Mouse (Mus musculus): ENCODE results near the gene Apoe. TPM values are rescaled to one million over a fixed set of nuclear protein-coding genes. Genes with fewer than 3 reads are reported as not detected.

Gene Apoe
- polyA plus RNA-seq, 1 experiment from 2014 or later, result 355 TPM

GRCm38 (mm10) chr7:19740269-19740668 lies 41.3 kb upstream of the Apoe start:
- Histone ChIP-seq H3K36me3 (ENCODE audit: control insufficient read depth, insufficient read depth, low read length) (peaks cover 25% of the 10 kb centered on the region), H3K9ac (ENCODE audit: low read depth, low read length) (no peak overlapping the region), H3K27me3 (replicated peaks; ENCODE audit: control insufficient read depth, insufficient read depth, low read length) (no peaks in the 10 kb centered on the region), H3K4me2 (ENCODE audit: low read depth, low read length) (no peak overlapping the region), H3K9me3 (ENCODE audit: control insufficient read depth, low read length) (no peaks in the 10 kb centered on the region), H3K4me1 (ENCODE audit: control insufficient read depth, insufficient read depth, low read length) (peaks cover 27% of the 10 kb centered on the region), H3K27ac (ENCODE audit: low read length) (no peak overlapping the region), H3K4me3 (ENCODE audit: low read length) (no peak overlapping the region)
- no peak for ATAC-seq
- WGBS, result 90% methylated on average over 11 of the region's 11 CpGs

GRCm38 (mm10) chr7:19738771-19739170 lies 39.8 kb upstream of the Apoe start:
- peaks cover 26% of the 10 kb centered on the region for H3K36me3 ChIP-seq (ENCODE audit: control insufficient read depth, insufficient read depth, low read length)
- H3K4me2 ChIP-seq (ENCODE audit: low read depth, low read length), result no peak overlapping the region
- no peaks in the 10 kb centered on the region for H3K9me3 ChIP-seq (ENCODE audit: control insufficient read depth, low read length)
- ATAC-seq, result no peak
- H3K4me1 ChIP-seq (ENCODE audit: control insufficient read depth, insufficient read depth, low read length), result peaks cover 18% of the 10 kb centered on the region
- H3K27me3 ChIP-seq (replicated peaks; ENCODE audit: control insufficient read depth, insufficient read depth, low read length), result no peaks in the 10 kb centered on the region
- 85% methylated on average over 3 of the region's 3 CpGs for WGBS
- no peak overlapping the region for H3K4me3 ChIP-seq (ENCODE audit: low read length)
- H3K27ac ChIP-seq (ENCODE audit: low read length), result no peak overlapping the region
- H3K9ac ChIP-seq (ENCODE audit: low read depth, low read length), result no peak overlapping the region

GRCm38 (mm10) chr7:19736389-19737057 lies 37.5 kb upstream of the Apoe start:
- 85% methylated on average over 16 of the region's 16 CpGs for WGBS
- peaks cover 6% of the 10 kb centered on the region; the same call in 1 of the 2 replicates for H3K4me1 ChIP-seq (ENCODE audit: control insufficient read depth, insufficient read depth, low read length)
- H3K27me3 ChIP-seq (replicated peaks; ENCODE audit: control insufficient read depth, insufficient read depth, low read length), result no peaks in the 10 kb centered on the region
- H3K9me3 ChIP-seq (ENCODE audit: control insufficient read depth, low read length), result no peaks in the 10 kb centered on the region
- no peak overlapping the region for H3K4me3 ChIP-seq (ENCODE audit: low read length)
- H3K9ac ChIP-seq (ENCODE audit: low read depth, low read length), result no peak overlapping the region
- ATAC-seq, result no peak
- peaks cover 38% of the 10 kb centered on the region for H3K36me3 ChIP-seq (ENCODE audit: control insufficient read depth, insufficient read depth, low read length)
- no peak overlapping the region for H3K4me2 ChIP-seq (ENCODE audit: low read depth, low read length)
- no peak overlapping the region for H3K27ac ChIP-seq (ENCODE audit: low read length)

- Histone ChIP-seq H3K4me2 (ENCODE audit: low read depth, low read length) (no peak overlapping the region), H3K27me3 (replicated peaks; ENCODE audit: control insufficient read depth, insufficient read depth, low read length) (no peaks in the 10 kb centered on the region), H3K27ac (ENCODE audit: low read length) (no peak overlapping the region), H3K36me3 (ENCODE audit: control insufficient read depth, insufficient read depth, low read length) (peaks cover 46% of the 10 kb centered on the region), H3K9ac (ENCODE audit: low read depth, low read length) (no peak overlapping the region), H3K4me3 (ENCODE audit: low read length) (no peak overlapping the region), H3K9me3 (ENCODE audit: control insufficient read depth, low read length) (no peaks in the 10 kb centered on the region), H3K4me1 (ENCODE audit: control insufficient read depth, insufficient read depth, low read length) (no peaks in the 10 kb centered on the region; the same call in 1 of the 2 replicates)
- no peak for ATAC-seq
- WGBS, result 87% methylated on average over 10 of the region's 10 CpGs
Observed at GRCm38 (mm10) chr7:19734178-19734666, 35.2 kb upstream of the Apoe start.

GRCm38 (mm10) chr7:19726541-19726940 lies 27.6 kb upstream of the Apoe start:
- 0 out of 2 replicates have a peak, but pooled peaks cover 4% of the 10 kb centered on the region for H3K4me1 ChIP-seq (ENCODE audit: control insufficient read depth, insufficient read depth, low read length)
- H3K4me3 ChIP-seq (ENCODE audit: low read length), result no peak overlapping the region
- no peaks in the 10 kb centered on the region for H3K27me3 ChIP-seq (replicated peaks; ENCODE audit: control insufficient read depth, insufficient read depth, low read length)
- H3K36me3 ChIP-seq (ENCODE audit: control insufficient read depth, insufficient read depth, low read length), result peaks cover 41% of the 10 kb centered on the region
- peaks cover 6% of the 10 kb centered on the region; the same call in 1 of the 2 replicates for H3K9me3 ChIP-seq (ENCODE audit: control insufficient read depth, low read length)
- H3K4me2 ChIP-seq (ENCODE audit: low read depth, low read length), result no peak overlapping the region
- ATAC-seq, result no peak
- H3K27ac ChIP-seq (ENCODE audit: low read length), result no peak overlapping the region
- WGBS, result 80% methylated on average over 4 of the region's 4 CpGs
- H3K9ac ChIP-seq (ENCODE audit: low read depth, low read length), result no peak overlapping the region

- peaks cover 40% of the 10 kb centered on the region for H3K36me3 ChIP-seq (ENCODE audit: control insufficient read depth, insufficient read depth, low read length)
Observed at GRCm38 (mm10) chr7:19724167-19724566, 25.2 kb upstream of the Apoe start.

GRCm38 (mm10) chr7:19722754-19723195 lies 23.8 kb upstream of the Apoe start:
- peak; percentile 36 for ATAC-seq
- WGBS, result 89% methylated on average over 6 of the region's 6 CpGs
- Histone ChIP-seq H3K27me3 (replicated peaks; ENCODE audit: control insufficient read depth, insufficient read depth, low read length) (no peaks in the 10 kb centered on the region), H3K27ac (ENCODE audit: low read length) (peak overlapping the region; percentile 34), H3K9ac (ENCODE audit: low read depth, low read length) (no peak overlapping the region), H3K4me2 (ENCODE audit: low read depth, low read length) (no peak overlapping the region), H3K4me3 (ENCODE audit: low read length) (no peak overlapping the region), H3K9me3 (ENCODE audit: control insufficient read depth, low read length) (peaks cover 15% of the 10 kb centered on the region), H3K36me3 (ENCODE audit: control insufficient read depth, insufficient read depth, low read length) (peaks cover 38% of the 10 kb centered on the region), H3K4me1 (ENCODE audit: control insufficient read depth, insufficient read depth, low read length) (0 out of 2 replicates have a peak, but pooled peaks cover 4% of the 10 kb centered on the region)

More at GRCm38 (mm10) chr7:19724167-19724566, 25.2 kb upstream of the Apoe start:
- H3K9ac ChIP-seq (ENCODE audit: low read depth, low read length), result no peak overlapping the region
- ATAC-seq, result 0 out of 2 replicates have a peak, but pooled peaks have one; percentile 37
- H3K27ac ChIP-seq (ENCODE audit: low read length), result no peak overlapping the region
- peaks cover 15% of the 10 kb centered on the region for H3K9me3 ChIP-seq (ENCODE audit: control insufficient read depth, low read length)
- H3K4me2 ChIP-seq (ENCODE audit: low read depth, low read length), result no peak overlapping the region
- H3K4me1 ChIP-seq (ENCODE audit: control insufficient read depth, insufficient read depth, low read length), result 0 out of 2 replicates have a peak, but pooled peaks cover 4% of the 10 kb centered on the region
- 90% methylated on average over 12 of the region's 12 CpGs for WGBS
- H3K4me3 ChIP-seq (ENCODE audit: low read length), result no peak overlapping the region
- H3K27me3 ChIP-seq (replicated peaks; ENCODE audit: control insufficient read depth, insufficient read depth, low read length), result no peaks in the 10 kb centered on the region

GRCm38 (mm10) chr7:19719200-19719599 lies 20.2 kb upstream of the Apoe start:
- Histone ChIP-seq H3K36me3 (ENCODE audit: control insufficient read depth, insufficient read depth, low read length) (peaks cover 17% of the 10 kb centered on the region), H3K9me3 (ENCODE audit: control insufficient read depth, low read length) (peaks cover 15% of the 10 kb centered on the region), H3K4me2 (ENCODE audit: low read depth, low read length) (no peak overlapping the region), H3K9ac (ENCODE audit: low read depth, low read length) (no peak overlapping the region), H3K4me1 (ENCODE audit: control insufficient read depth, insufficient read depth, low read length) (peaks cover 10% of the 10 kb centered on the region), H3K4me3 (ENCODE audit: low read length) (no peak overlapping the region), H3K27ac (ENCODE audit: low read length) (no peak overlapping the region), H3K27me3 (replicated peaks; ENCODE audit: control insufficient read depth, insufficient read depth, low read length) (no peaks in the 10 kb centered on the region)
- no peak for ATAC-seq
- 90% methylated on average over 4 of the region's 4 CpGs for WGBS

GRCm38 (mm10) chr7:19718297-19718952 lies 19.4 kb upstream of the Apoe start:
- Histone ChIP-seq H3K4me2 (ENCODE audit: low read depth, low read length) (no peak overlapping the region), H3K4me1 (ENCODE audit: control insufficient read depth, insufficient read depth, low read length) (peaks cover 18% of the 10 kb centered on the region), H3K36me3 (ENCODE audit: control insufficient read depth, insufficient read depth, low read length) (peaks cover 22% of the 10 kb centered on the region), H3K9me3 (ENCODE audit: control insufficient read depth, low read length) (peaks cover 15% of the 10 kb centered on the region), H3K27ac (ENCODE audit: low read length) (no peak overlapping the region), H3K27me3 (replicated peaks; ENCODE audit: control insufficient read depth, insufficient read depth, low read length) (no peaks in the 10 kb centered on the region), H3K4me3 (ENCODE audit: low read length) (no peak overlapping the region), H3K9ac (ENCODE audit: low read depth, low read length) (no peak overlapping the region)
- 88% methylated on average over 5 of the region's 5 CpGs for WGBS
- ATAC-seq, result no peak
